ENCODE assay signal across 7 mouse cellular contexts in the genomic region with DNA sequence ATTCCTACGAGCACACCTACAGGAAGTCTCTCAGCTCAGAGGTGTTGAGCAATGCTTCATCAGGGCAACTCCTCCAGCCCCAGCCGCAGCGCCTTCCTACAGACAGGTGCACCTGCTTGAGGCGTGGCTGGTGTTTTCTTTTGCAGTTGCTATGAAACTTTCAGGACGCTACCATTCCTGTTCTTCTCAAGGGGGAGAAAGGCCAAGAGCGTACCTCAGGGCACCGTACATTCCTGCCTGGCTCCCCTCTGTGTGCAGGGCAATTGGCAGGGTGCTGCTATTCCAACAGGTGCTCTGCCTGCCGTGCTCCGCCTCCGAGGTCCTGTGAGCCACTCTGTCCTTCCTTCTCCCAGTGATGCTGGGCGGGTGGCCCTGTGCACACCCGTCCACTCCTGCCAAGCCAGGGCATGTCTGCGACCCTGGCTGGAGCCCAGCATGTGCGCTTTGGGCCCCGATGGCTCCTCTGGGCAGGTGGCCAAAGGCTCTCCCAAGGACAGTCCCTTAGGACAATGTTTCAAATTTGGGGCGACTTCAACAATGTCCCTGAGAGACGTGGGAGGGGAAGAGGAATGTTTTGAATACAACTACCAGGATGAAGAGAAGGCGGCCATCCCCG.
DNase-seq lines count a peak whose midpoint lies in the region; ATAC-seq and TF ChIP-seq lines count a peak whose summit lies in the region.

No protein-coding gene starts in this region.

- H3K4me2 ChIP-seq in kidney, postnatal 0 days (ENCODE audit: low read length): no peak overlapping the region
- H3K4me2 ChIP-seq in stomach, embryonic 16.5 days (ENCODE audit: low read depth, low read length): peak overlapping the region; percentile 28
- no peak overlapping the region for H3K4me2 ChIP-seq in forebrain, embryonic 12.5 days

- peak; percentile 66; the same call in 1 of the 2 replicates for TF ChIP-seq EP300 in ES-Bruce4 (IDR thresholded peaks at IDR 0.05; ENCODE audit: insufficient read depth, low read depth, low read length)

- no peak for TF ChIP-seq CTCF in ES-Bruce4 (IDR thresholded peaks at IDR 0.05; ENCODE audit: low read depth, low read length)
- TF ChIP-seq CTCF in kidney, postnatal 0 days (IDR thresholded peaks at IDR 0.05; ENCODE audit: low read depth): no peak

- TF ChIP-seq POLR2A in ES-Bruce4 (IDR thresholded peaks at IDR 0.05; ENCODE audit: insufficient read depth, low read length): no peak

- no peaks in the 10 kb centered on the region for H3K4me1 ChIP-seq in ES-Bruce4 (ENCODE audit: control insufficient read depth, insufficient read depth, low read length)
- no peaks in the 10 kb centered on the region; the same call in 1 of the 2 replicates for H3K4me1 ChIP-seq in kidney, postnatal 0 days (replicated peaks; ENCODE audit: insufficient read depth, low read length)
- H3K4me1 ChIP-seq in stomach, embryonic 16.5 days (ENCODE audit: control insufficient read depth, insufficient read depth, low read length): no peaks in the 10 kb centered on the region; the same call in 1 of the 2 replicates
- H3K4me1 ChIP-seq in forebrain, embryonic 12.5 days: no peaks in the 10 kb centered on the region
- no peaks in the 10 kb centered on the region for H3K4me1 ChIP-seq in hindbrain, embryonic 10.5 days (replicated peaks)

- H3K36me3 ChIP-seq in ES-Bruce4 (ENCODE audit: control insufficient read depth, insufficient read depth, low read length, poor library complexity, severe bottlenecking): no peaks in the 10 kb centered on the region
- H3K36me3 ChIP-seq in kidney, postnatal 0 days (ENCODE audit: insufficient read depth, low read length): no peaks in the 10 kb centered on the region
- H3K36me3 ChIP-seq in stomach, embryonic 16.5 days (ENCODE audit: control insufficient read depth, insufficient read depth, low read length): peaks cover 3% of the 10 kb centered on the region; the same call in 1 of the 2 replicates
- 0 out of 2 replicates have a peak, but pooled peaks cover 6% of the 10 kb centered on the region for H3K36me3 ChIP-seq in forebrain, embryonic 12.5 days (replicated peaks)
- H3K36me3 ChIP-seq in hindbrain, embryonic 10.5 days: peaks cover 19% of the 10 kb centered on the region

- ATAC-seq in kidney, postnatal 0 days (replicated peaks; ENCODE audit: low FRiP score, low read depth): peak; percentile 66; the same call in 1 of the 2 replicates
- peak; percentile 98 for ATAC-seq in stomach, embryonic 16.5 days (ENCODE audit: insufficient read depth, low FRiP score)
- no peak for ATAC-seq in forebrain, embryonic 12.5 days (ENCODE audit: low FRiP score)

- H3K4me3 ChIP-seq in ES-Bruce4 (ENCODE audit: low read depth, low read length): peak overlapping the region; percentile 1; the same call in 1 of the 2 replicates
- no peak overlapping the region for H3K4me3 ChIP-seq in kidney, postnatal 0 days (replicated peaks; ENCODE audit: low read depth, low read length)
- H3K4me3 ChIP-seq in stomach, embryonic 16.5 days (replicated peaks; ENCODE audit: low read length): peak overlapping the region; percentile 41
- no peak overlapping the region for H3K4me3 ChIP-seq in forebrain, embryonic 12.5 days (replicated peaks)
- no peak overlapping the region for H3K4me3 ChIP-seq in hindbrain, embryonic 10.5 days

- 60% methylated on average over 19 of the region's 19 CpGs for WGBS in kidney, postnatal 0 days
- 56% methylated on average over 19 of the region's 19 CpGs for WGBS in stomach, embryonic 16.5 days
- WGBS in forebrain, embryonic 12.5 days: 90% methylated on average over 19 of the region's 19 CpGs
- 83% methylated on average over 19 of the region's 19 CpGs for WGBS in hindbrain, embryonic 10.5 days

- no peak overlapping the region for H3K9ac ChIP-seq in ES-Bruce4 (ENCODE audit: low read depth, poor library complexity, severe bottlenecking)
- no peak overlapping the region for H3K9ac ChIP-seq in kidney, postnatal 0 days (ENCODE audit: low read depth, low read length)
- H3K9ac ChIP-seq in stomach, embryonic 16.5 days (ENCODE audit: low read length): peak overlapping the region; percentile 54
- H3K9ac ChIP-seq in forebrain, embryonic 12.5 days: no peak overlapping the region

- H3K27me3 ChIP-seq in ES-Bruce4 (ENCODE audit: control insufficient read depth, insufficient read depth, low read length, poor library complexity, severe bottlenecking): no peaks in the 10 kb centered on the region
- no peaks in the 10 kb centered on the region for H3K27me3 ChIP-seq in kidney, postnatal 0 days (ENCODE audit: insufficient read depth, low read length)
- H3K27me3 ChIP-seq in stomach, embryonic 16.5 days (ENCODE audit: control insufficient read depth, insufficient read depth, low read length): no peaks in the 10 kb centered on the region
- H3K27me3 ChIP-seq in forebrain, embryonic 12.5 days: no peaks in the 10 kb centered on the region
- no peaks in the 10 kb centered on the region for H3K27me3 ChIP-seq in hindbrain, embryonic 10.5 days (ENCODE audit: insufficient read depth, poor library complexity, severe bottlenecking)

- peaks cover 8% of the 10 kb centered on the region; the same call in 1 of the 2 replicates for H3K9me3 ChIP-seq in ES-Bruce4 (replicated peaks; ENCODE audit: control insufficient read depth, insufficient read depth, low read length, poor library complexity, severe bottlenecking)
- no peaks in the 10 kb centered on the region for H3K9me3 ChIP-seq in kidney, postnatal 0 days (replicated peaks; ENCODE audit: low read length)
- H3K9me3 ChIP-seq in stomach, embryonic 16.5 days (replicated peaks; ENCODE audit: control insufficient read depth, low read length): no peaks in the 10 kb centered on the region
- H3K9me3 ChIP-seq in forebrain, embryonic 12.5 days: no peaks in the 10 kb centered on the region
- H3K9me3 ChIP-seq in hindbrain, embryonic 10.5 days: no peaks in the 10 kb centered on the region

- intact Hi-C loops in gastrocnemius, postnatal 14 days (cut with DNase I; ENCODE audit: low total_unique reads): no loop called here

- DNase-seq in adrenal gland, adult (ENCODE audit: inconsistent age in 2 of 2, low spot score in 1 of 2): peak; percentile 89 to 96
- peak; percentile 31 for DNase-seq in gastrocnemius, postnatal 14 days
- no peak for DNase-seq in kidney, postnatal 0 days (ENCODE audit: low spot score)
- DNase-seq in hindbrain, embryonic 10.5 days (ENCODE audit: low spot score): no peak

- H3K27ac ChIP-seq in ES-Bruce4 (ENCODE audit: insufficient read depth, low read length): no peak overlapping the region
- H3K27ac ChIP-seq in kidney, postnatal 0 days: no peak overlapping the region
- H3K27ac ChIP-seq in stomach, embryonic 16.5 days (ENCODE audit: low read length): peak overlapping the region; percentile 87
- H3K27ac ChIP-seq in forebrain, embryonic 12.5 days: no peak overlapping the region
- no peak overlapping the region for H3K27ac ChIP-seq in hindbrain, embryonic 10.5 days

Comparison
In these comparisons a context has a peak if more than half of its experiments do, and no peak if none do; other contexts are left out.
1. H3K4me3 ChIP-seq: peak in ES-Bruce4 (single experiment) and stomach, embryonic 16.5 days (single experiment); none in kidney, postnatal 0 days (single experiment), forebrain, embryonic 12.5 days (single experiment) and hindbrain, embryonic 10.5 days (single experiment).
2. DNase-seq: peak in adrenal gland, adult (2 of 2) and gastrocnemius, postnatal 14 days (single experiment); none in kidney, postnatal 0 days (single experiment) and hindbrain, embryonic 10.5 days (single experiment).